Mouse (Mus musculus) small intestine, adult 2 months (tissue): ENCODE results near the gene Ppm1l. TPM values are rescaled to one million over a fixed set of nuclear protein-coding genes. Genes with fewer than 3 reads are reported as not detected.

ENCODE experiments used
- H3K27ac ChIP-seq: fragments of 200-500 bp; 2 replicates; pipeline ENCODE4 v1.5.1; 2012; ENCODE audit warnings: low read depth, low read length, control low read depth, inconsistent platforms; ENCODE audit not compliant: insufficient read depth
- H3K27me3 ChIP-seq: fragments of 200-500 bp; 2 replicates; pipeline ENCODE4 v1.6.1; 2012; ENCODE audit warnings: mild to moderate bottlenecking, moderate library complexity, low read length, inconsistent platforms; ENCODE audit not compliant: control insufficient read depth, insufficient read depth
- H3K36me3 ChIP-seq: fragments of 200-500 bp; 2 replicates; pipeline ENCODE4 v1.6.1; 2012; ENCODE audit warnings: mild to moderate bottlenecking, low read length, control low read depth, inconsistent platforms; ENCODE audit not compliant: control insufficient read depth, insufficient read depth
- H3K4me1 ChIP-seq: fragments of 200-500 bp; 2 replicates; pipeline ENCODE4 v1.6.1; 2012; ENCODE audit warnings: low read length, inconsistent platforms, mixed read lengths; ENCODE audit not compliant: control insufficient read depth, insufficient read depth, insufficient read length
- H3K4me3 ChIP-seq: fragments of 200-500 bp; 2 replicates; pipeline ENCODE4 v1.5.1; 2012; ENCODE audit warnings: low read depth, mild to moderate bottlenecking, control low read depth, inconsistent platforms, low read length, moderate library complexity
- CTCF ChIP-seq: fragments of 200-500 bp; IDR thresholded peaks from 2 replicates; pipeline ENCODE4 v1.5.1; 2012; ENCODE audit warnings: low read depth, mild to moderate bottlenecking, control low read depth, inconsistent platforms, low read length, moderate library complexity, mixed read lengths; ENCODE audit not compliant: insufficient replicate concordance, insufficient read length; ENCODE audit errors: extremely low read depth
- POLR2A ChIP-seq: fragments of 200-500 bp; IDR thresholded peaks from 2 replicates; pipeline ENCODE4 v1.6.1; 2012; ENCODE audit warnings: low read depth, mild to moderate bottlenecking, control low read depth, inconsistent platforms, low read length, moderate library complexity
- WGBS: fragments of 180-500 bp; shearing (Covaris S2); methylation state at CpG from one replicate; pipeline ENCODE4 v1.1.7; 2018; 5-methylcytosine and 5-hydroxymethylcytosine counted together
- polyA plus RNA-seq: library from polyadenylated mRNA; depleted of rRNA; stranded (reverse); fragments of >200 nt; gene quantifications from 2 replicates; pipeline ENCODE4 v1.2.3, GENCODE M21; 2012

Gene Ppm1l
- polyA plus RNA-seq, 1 experiment = 1.1 TPM

GRCm38 (mm10) chr3:69429319-69429718 is 112.7 kb downstream of the Ppm1l start:
- Histone ChIP-seq H3K4me1 (no peaks in the 10 kb centered on the region), H3K36me3 (no peaks in the 10 kb centered on the region), H3K27me3 (no peaks in the 10 kb centered on the region), H3K4me3 (no peak overlapping the region), H3K27ac (no peak overlapping the region)
- no peak for TF ChIP-seq POLR2A
- TF ChIP-seq CTCF = no peak
- 90% methylated on average over 5 of the region's 5 CpGs for WGBS

DNA sequence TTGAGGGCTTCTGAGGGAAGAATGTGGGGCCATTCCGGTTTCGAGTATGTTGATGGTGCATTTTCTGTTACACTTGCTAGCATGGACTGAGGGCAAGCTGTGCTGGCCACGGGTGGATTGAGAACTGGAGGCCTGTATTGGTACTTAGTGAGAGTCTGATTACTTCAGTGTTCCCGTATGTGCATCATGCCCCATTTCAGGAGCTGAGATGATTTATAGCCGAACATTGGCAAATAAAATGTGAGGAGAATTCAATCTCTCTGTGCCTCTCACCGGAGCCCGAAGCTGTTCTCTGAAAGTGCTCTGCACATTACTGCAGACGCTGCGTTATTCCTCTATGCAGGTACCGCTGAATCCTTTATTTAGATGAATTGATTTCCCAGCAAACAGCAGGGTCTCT is 116.9 kb downstream of the Ppm1l start:
- 89% methylated on average over 10 of the region's 10 CpGs for WGBS

DNA sequence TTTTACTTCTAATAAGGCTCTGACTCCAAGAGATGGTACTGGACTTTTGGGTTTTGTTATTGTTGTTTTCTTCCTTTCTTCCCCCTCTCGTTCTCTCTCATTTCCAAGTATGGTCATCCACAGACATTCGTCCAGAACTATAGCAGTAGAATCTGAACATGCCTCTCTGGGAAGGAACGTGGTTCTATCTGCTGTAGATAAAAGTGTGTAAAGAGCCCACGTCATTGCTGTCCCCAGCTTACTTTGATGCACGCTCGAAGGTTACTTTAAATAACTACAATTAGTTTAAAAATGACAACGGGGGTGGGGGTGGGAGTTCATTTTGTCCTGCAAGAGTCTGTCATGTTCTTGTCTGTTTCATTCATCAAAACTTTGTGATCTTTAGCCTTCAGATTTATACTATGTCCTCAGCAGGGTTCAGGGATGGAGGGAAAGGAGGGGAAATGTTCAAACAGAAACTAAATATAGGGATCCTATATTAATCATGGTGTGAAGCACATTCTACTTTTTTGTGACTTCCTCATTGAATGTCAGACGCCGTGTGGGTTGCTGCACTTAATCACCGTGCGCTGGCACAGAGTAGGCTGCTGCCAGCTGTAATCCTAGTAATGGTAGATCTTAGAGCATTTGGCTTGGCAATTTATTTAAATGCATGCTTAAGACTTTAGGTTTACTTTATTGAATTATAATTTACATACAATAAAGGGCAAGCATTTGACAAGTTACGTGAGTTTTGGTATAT is 122.3 kb downstream of the Ppm1l start:
- Histone ChIP-seq H3K36me3 (no peaks in the 10 kb centered on the region), H3K27me3 (no peaks in the 10 kb centered on the region), H3K4me3 (no peak overlapping the region), H3K4me1 (no peaks in the 10 kb centered on the region), H3K27ac (no peak overlapping the region)
- TF ChIP-seq CTCF (no peak), POLR2A (no peak)
- WGBS = 67% methylated on average over 12 of the region's 12 CpGs

More for the DNA sequence above, 116.9 kb downstream of the Ppm1l start:
- no peak for TF ChIP-seq POLR2A
- no peak for TF ChIP-seq CTCF
- no peaks in the 10 kb centered on the region for H3K36me3 ChIP-seq
- no peaks in the 10 kb centered on the region for H3K27me3 ChIP-seq
- H3K27ac ChIP-seq = no peak overlapping the region
- no peaks in the 10 kb centered on the region for H3K4me1 ChIP-seq
- H3K4me3 ChIP-seq = no peak overlapping the region

GRCm38 (mm10) chr3:69440761-69441160 is 124.1 kb downstream of the Ppm1l start:
- Histone ChIP-seq H3K27ac (no peak overlapping the region), H3K4me3 (no peak overlapping the region), H3K27me3 (no peaks in the 10 kb centered on the region), H3K4me1 (no peaks in the 10 kb centered on the region), H3K36me3 (no peaks in the 10 kb centered on the region)
- TF ChIP-seq POLR2A = no peak
- WGBS = 70% methylated on average over 5 of the region's 5 CpGs

GRCm38 (mm10) chr3:69446989-69447388 is 130.3 kb downstream of the Ppm1l start:
- Histone ChIP-seq H3K27ac (no peak overlapping the region), H3K4me1 (no peaks in the 10 kb centered on the region), H3K27me3 (no peaks in the 10 kb centered on the region), H3K36me3 (no peaks in the 10 kb centered on the region), H3K4me3 (no peak overlapping the region)
- TF ChIP-seq CTCF (no peak), POLR2A (no peak)
- WGBS = 63% methylated on average over 5 of the region's 5 CpGs

- Histone ChIP-seq H3K4me3 (no peak overlapping the region), H3K36me3 (no peaks in the 10 kb centered on the region), H3K27ac (no peak overlapping the region), H3K27me3 (no peaks in the 10 kb centered on the region), H3K4me1 (no peaks in the 10 kb centered on the region)
- TF ChIP-seq POLR2A (no peak), CTCF (no peak)
- WGBS = 74% methylated on average over 3 of the region's 3 CpGs
Observed at GRCm38 (mm10) chr3:69449041-69449440, 132.4 kb downstream of the Ppm1l start.

- WGBS = 74% methylated on average over 3 of the region's 3 CpGs
- H3K4me1 ChIP-seq = no peaks in the 10 kb centered on the region
- TF ChIP-seq POLR2A (no peak), CTCF (no peak)
- no peaks in the 10 kb centered on the region for H3K27me3 ChIP-seq
- no peak overlapping the region for H3K27ac ChIP-seq
- no peak overlapping the region for H3K4me3 ChIP-seq
- H3K36me3 ChIP-seq = no peaks in the 10 kb centered on the region
Observed at GRCm38 (mm10) chr3:69454330-69454729, 137.7 kb downstream of the Ppm1l start.

- TF ChIP-seq POLR2A (no peak), CTCF (no peak)
- no peaks in the 10 kb centered on the region; the same call in 1 of the 2 replicates for H3K27me3 ChIP-seq
- WGBS = 89% methylated on average over 5 of the region's 5 CpGs
Observed at GRCm38 (mm10) chr3:69456071-69456470, 139.4 kb downstream of the Ppm1l start.

More at GRCm38 (mm10) chr3:69456071-69456470, 139.4 kb downstream of the Ppm1l start:
- Histone ChIP-seq H3K36me3 (no peaks in the 10 kb centered on the region), H3K4me1 (no peaks in the 10 kb centered on the region), H3K27ac (no peak overlapping the region), H3K4me3 (no peak overlapping the region)
